Mouse (Mus musculus): Measurements from ENCODE around the gene Ppp2r1b. TPM values are rescaled to one million over a fixed set of nuclear protein-coding genes. Genes with fewer than 3 reads are reported as not detected.

The Ppp2r1b gene
- total and polyA plus RNA-seq, 2 experiments: 5.2 to 10.8 TPM

GRCm38 (mm10) chr9:50884093-50884492 is 39.0 kb downstream of the Ppp2r1b start:
- peak overlapping the region; percentile 65 for H3K27ac ChIP-seq (replicated peaks; ENCODE audit: insufficient read depth, low read depth, low read length)
- H3K36me3 ChIP-seq (ENCODE audit: control insufficient read depth, insufficient read depth, low read length): peaks cover 6% of the 10 kb centered on the region; the same call in 1 of the 2 replicates
- 86% methylated on average over 8 of the region's 8 CpGs for WGBS
- no peaks in the 10 kb centered on the region for H3K79me2 ChIP-seq (ENCODE audit: control insufficient read depth, insufficient read depth, low read length)
- no peak for TF ChIP-seq POLR2A (IDR thresholded peaks at IDR 0.05; ENCODE audit: extremely low read depth, insufficient read depth, low read length)
- TF ChIP-seq CTCF (IDR thresholded peaks at IDR 0.05; ENCODE audit: low read depth, low read length): no peak
- no peak overlapping the region for H3K9ac ChIP-seq (ENCODE audit: low read depth, low read length)
- H3K4me3 ChIP-seq (ENCODE audit: insufficient read depth, low read depth, low read length): no peak overlapping the region
- H3K4me1 ChIP-seq (ENCODE audit: control insufficient read depth, insufficient read depth, low read length): peaks cover 15% of the 10 kb centered on the region
- no peak for DNase-seq (ENCODE audit: extremely low read depth, low read depth, low spot score)
- no peaks in the 10 kb centered on the region for H3K27me3 ChIP-seq (ENCODE audit: control insufficient read depth, insufficient read depth, low read length)

DNA sequence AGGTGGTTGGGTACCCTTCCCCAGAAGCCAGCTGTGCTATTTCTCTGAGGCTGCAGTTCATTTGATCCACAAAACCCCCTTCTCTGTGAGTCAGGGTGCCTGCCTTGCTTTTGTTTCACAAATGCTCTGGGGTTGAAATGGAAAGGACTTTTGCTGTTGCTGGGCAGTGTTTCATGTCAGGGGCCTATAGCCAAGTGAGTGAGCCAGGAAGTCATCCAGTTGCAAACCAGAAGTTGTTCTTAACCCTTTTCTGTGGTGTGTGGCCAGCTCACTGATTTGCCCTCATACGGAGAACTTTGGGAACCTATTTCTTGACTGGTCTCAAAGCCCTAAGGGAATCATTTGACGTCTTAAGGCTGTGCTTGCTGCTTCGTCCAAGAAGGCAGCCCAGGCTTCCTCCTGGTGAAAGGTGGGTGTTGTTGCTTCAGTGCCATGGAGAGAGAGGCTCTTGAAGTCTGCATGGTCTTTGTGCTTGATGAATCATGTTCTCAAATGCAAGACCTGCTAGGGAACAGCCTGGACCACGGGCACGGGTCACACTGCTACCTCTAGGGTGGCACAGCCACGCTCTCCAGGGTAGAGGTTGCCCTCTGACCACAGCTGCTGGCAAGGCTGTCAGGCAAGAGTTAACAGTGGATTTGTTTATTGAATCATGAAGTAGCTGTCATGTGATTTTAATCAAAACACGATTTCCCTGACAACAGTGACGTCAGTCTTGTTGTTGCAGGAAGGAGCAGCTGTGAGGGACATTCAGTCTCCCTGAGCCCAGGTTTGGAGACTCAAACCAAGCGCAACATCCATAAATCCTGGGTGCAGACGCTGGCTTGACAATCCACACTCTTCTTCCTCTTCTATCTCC is 39.9 kb downstream of the Ppp2r1b start:
- WGBS: 26% methylated on average over 10 of the region's 10 CpGs
- peak; percentile 99 for DNase-seq (ENCODE audit: extremely low read depth, low read depth, low spot score)
- Histone ChIP-seq H3K9ac (ENCODE audit: low read depth, low read length) (peak overlapping the region; percentile 50), H3K27me3 (ENCODE audit: control insufficient read depth, insufficient read depth, low read length) (no peaks in the 10 kb centered on the region), H3K79me2 (ENCODE audit: control insufficient read depth, insufficient read depth, low read length) (no peaks in the 10 kb centered on the region), H3K4me1 (ENCODE audit: control insufficient read depth, insufficient read depth, low read length) (peaks cover 15% of the 10 kb centered on the region), H3K36me3 (ENCODE audit: control insufficient read depth, insufficient read depth, low read length) (peaks cover 2% of the 10 kb centered on the region; the same call in 1 of the 2 replicates), H3K27ac (replicated peaks; ENCODE audit: insufficient read depth, low read depth, low read length) (peak overlapping the region; percentile 78), H3K4me3 (ENCODE audit: insufficient read depth, low read depth, low read length) (no peak overlapping the region)
- no peak for TF ChIP-seq CTCF (IDR thresholded peaks at IDR 0.05; ENCODE audit: low read depth, low read length)

GRCm38 (mm10) chr9:50885600-50885987 is 40.5 kb downstream of the Ppp2r1b start:
- peak overlapping the region; percentile 50 for H3K9ac ChIP-seq (ENCODE audit: low read depth, low read length)
- H3K79me2 ChIP-seq (ENCODE audit: control insufficient read depth, insufficient read depth, low read length): no peaks in the 10 kb centered on the region
- DNase-seq (ENCODE audit: extremely low read depth, low read depth, low spot score): no peak
- H3K4me3 ChIP-seq (ENCODE audit: insufficient read depth, low read depth, low read length): no peak overlapping the region
- H3K27ac ChIP-seq (replicated peaks; ENCODE audit: insufficient read depth, low read depth, low read length): peak overlapping the region; percentile 78
- 0 out of 2 replicates have a peak, but pooled peaks cover 1% of the 10 kb centered on the region for H3K36me3 ChIP-seq (ENCODE audit: control insufficient read depth, insufficient read depth, low read length)
- no peaks in the 10 kb centered on the region for H3K27me3 ChIP-seq (ENCODE audit: control insufficient read depth, insufficient read depth, low read length)
- peaks cover 15% of the 10 kb centered on the region for H3K4me1 ChIP-seq (ENCODE audit: control insufficient read depth, insufficient read depth, low read length)
- TF ChIP-seq CTCF (IDR thresholded peaks at IDR 0.05; ENCODE audit: low read depth, low read length): no peak
- TF ChIP-seq POLR2A (IDR thresholded peaks at IDR 0.05; ENCODE audit: extremely low read depth, insufficient read depth, low read length): no peak
- WGBS: 68% methylated on average over 1 of the region's 1 CpGs

DNA sequence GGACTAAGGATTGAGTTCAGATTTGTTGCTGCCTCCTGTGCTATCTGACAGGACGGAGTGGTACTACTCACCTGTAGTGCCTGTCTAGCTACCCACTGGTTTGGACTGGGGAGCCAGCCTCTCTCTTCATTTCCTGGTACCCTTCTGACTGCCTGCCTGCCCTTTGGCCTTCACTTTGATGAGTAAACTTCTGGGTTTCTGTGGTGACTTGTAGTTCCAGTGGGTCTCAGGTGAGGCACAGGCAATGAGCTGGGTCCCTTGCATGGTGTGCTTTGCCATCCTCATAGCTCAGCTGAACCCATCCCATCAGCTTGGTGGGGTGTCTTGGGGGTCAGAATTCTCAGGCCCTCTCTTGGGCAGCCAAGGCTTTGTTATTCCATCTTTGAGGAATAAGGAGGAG is 41.8 kb downstream of the Ppp2r1b start:
- WGBS: 95% methylated on average over 1 of the region's 1 CpGs
- DNase-seq (ENCODE audit: extremely low read depth, low read depth, low spot score): no peak
- no peaks in the 10 kb centered on the region for H3K27me3 ChIP-seq (ENCODE audit: control insufficient read depth, insufficient read depth, low read length)
- H3K9ac ChIP-seq (ENCODE audit: low read depth, low read length): no peak overlapping the region
- peaks cover 6% of the 10 kb centered on the region; the same call in 1 of the 2 replicates for H3K36me3 ChIP-seq (ENCODE audit: control insufficient read depth, insufficient read depth, low read length)
- no peak overlapping the region; the same call in 1 of the 2 replicates for H3K27ac ChIP-seq (replicated peaks; ENCODE audit: insufficient read depth, low read depth, low read length)
- peaks cover 15% of the 10 kb centered on the region for H3K4me1 ChIP-seq (ENCODE audit: control insufficient read depth, insufficient read depth, low read length)
- no peak overlapping the region for H3K4me3 ChIP-seq (ENCODE audit: insufficient read depth, low read depth, low read length)
- no peaks in the 10 kb centered on the region for H3K79me2 ChIP-seq (ENCODE audit: control insufficient read depth, insufficient read depth, low read length)
- TF ChIP-seq POLR2A (IDR thresholded peaks at IDR 0.05; ENCODE audit: extremely low read depth, insufficient read depth, low read length) (no peak), CTCF (IDR thresholded peaks at IDR 0.05; ENCODE audit: low read depth, low read length) (no peak)

DNA sequence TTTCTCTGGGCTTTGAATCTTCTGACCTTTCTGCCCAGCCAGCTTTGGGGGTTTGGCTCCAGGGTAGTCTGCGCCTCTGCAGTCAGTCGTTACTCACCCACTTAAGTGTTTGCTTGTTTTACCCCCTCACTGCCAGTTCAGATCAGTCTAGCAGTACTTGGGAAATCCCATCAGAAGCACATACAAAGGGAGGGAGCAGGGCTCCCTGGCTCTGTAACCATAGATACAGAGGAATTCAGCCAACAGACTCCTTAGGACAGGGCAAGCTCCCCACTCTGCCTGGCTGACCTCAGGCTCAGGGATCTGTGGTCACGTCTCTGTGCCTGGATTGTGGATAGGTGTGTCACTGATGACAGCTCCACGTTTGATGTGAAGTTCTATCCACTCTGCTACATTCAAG is 42.2 kb downstream of the Ppp2r1b start:
- no peak for DNase-seq (ENCODE audit: extremely low read depth, low read depth, low spot score)
- no peaks in the 10 kb centered on the region for H3K27me3 ChIP-seq (ENCODE audit: control insufficient read depth, insufficient read depth, low read length)
- peaks cover 15% of the 10 kb centered on the region for H3K4me1 ChIP-seq (ENCODE audit: control insufficient read depth, insufficient read depth, low read length)
- no peaks in the 10 kb centered on the region for H3K79me2 ChIP-seq (ENCODE audit: control insufficient read depth, insufficient read depth, low read length)
- no peak overlapping the region for H3K9ac ChIP-seq (ENCODE audit: low read depth, low read length)
- peaks cover 6% of the 10 kb centered on the region; the same call in 1 of the 2 replicates for H3K36me3 ChIP-seq (ENCODE audit: control insufficient read depth, insufficient read depth, low read length)
- WGBS: 51% methylated on average over 4 of the region's 4 CpGs
- no peak overlapping the region for H3K27ac ChIP-seq (replicated peaks; ENCODE audit: insufficient read depth, low read depth, low read length)
- H3K4me3 ChIP-seq (ENCODE audit: insufficient read depth, low read depth, low read length): no peak overlapping the region
- no peak for TF ChIP-seq POLR2A (IDR thresholded peaks at IDR 0.05; ENCODE audit: extremely low read depth, insufficient read depth, low read length)
- no peak for TF ChIP-seq CTCF (IDR thresholded peaks at IDR 0.05; ENCODE audit: low read depth, low read length)

GRCm38 (mm10) chr9:50889211-50889610 is 44.1 kb downstream of the Ppp2r1b start:
- no peak overlapping the region for H3K4me3 ChIP-seq (ENCODE audit: insufficient read depth, low read depth, low read length)
- no peak overlapping the region for H3K9ac ChIP-seq (ENCODE audit: low read depth, low read length)
- no peaks in the 10 kb centered on the region for H3K27me3 ChIP-seq (ENCODE audit: control insufficient read depth, insufficient read depth, low read length)
- no peak overlapping the region for H3K27ac ChIP-seq (replicated peaks; ENCODE audit: insufficient read depth, low read depth, low read length)
- 52% methylated on average over 6 of the region's 6 CpGs for WGBS
- H3K4me1 ChIP-seq (ENCODE audit: control insufficient read depth, insufficient read depth, low read length): peaks cover 13% of the 10 kb centered on the region
- peaks cover 8% of the 10 kb centered on the region; the same call in 1 of the 2 replicates for H3K36me3 ChIP-seq (ENCODE audit: control insufficient read depth, insufficient read depth, low read length)
- no peaks in the 10 kb centered on the region for H3K79me2 ChIP-seq (ENCODE audit: control insufficient read depth, insufficient read depth, low read length)
- DNase-seq (ENCODE audit: extremely low read depth, low read depth, low spot score): no peak
- TF ChIP-seq CTCF (IDR thresholded peaks at IDR 0.05; ENCODE audit: low read depth, low read length) (no peak), POLR2A (IDR thresholded peaks at IDR 0.05; ENCODE audit: extremely low read depth, insufficient read depth, low read length) (no peak)

All from liver, adult 2 months (tissue).